Mouse (Mus musculus): Measurements from ENCODE around the gene Tomm70a.
"Not testable (repeated sequence)": the region's sequence is repeated elsewhere in the genome, so short reads cannot be mapped to it uniquely, and the experiment has no call there.

The Tomm70a gene

GRCm38 (mm10) chr16:57166611-57167513 lies 45.4 kb downstream of the Tomm70a start, which contains the start of gene Nit2:
Gene Nit2, minus strand, starts transcription at chr16:57167341.
- Histone ChIP-seq H3K36me3 (ENCODE audit: control insufficient read depth, insufficient read depth, low read length, poor library complexity, severe bottlenecking) (peaks cover 1% of the 10 kb centered on the region; the same call in 1 of the 2 replicates), H3K27me3 (ENCODE audit: control insufficient read depth, insufficient read depth, low read length, poor library complexity, severe bottlenecking) (no peaks in the 10 kb centered on the region)
- DNase-seq (ENCODE audit: low read depth, low spot score): peak; percentile 93

DNA sequence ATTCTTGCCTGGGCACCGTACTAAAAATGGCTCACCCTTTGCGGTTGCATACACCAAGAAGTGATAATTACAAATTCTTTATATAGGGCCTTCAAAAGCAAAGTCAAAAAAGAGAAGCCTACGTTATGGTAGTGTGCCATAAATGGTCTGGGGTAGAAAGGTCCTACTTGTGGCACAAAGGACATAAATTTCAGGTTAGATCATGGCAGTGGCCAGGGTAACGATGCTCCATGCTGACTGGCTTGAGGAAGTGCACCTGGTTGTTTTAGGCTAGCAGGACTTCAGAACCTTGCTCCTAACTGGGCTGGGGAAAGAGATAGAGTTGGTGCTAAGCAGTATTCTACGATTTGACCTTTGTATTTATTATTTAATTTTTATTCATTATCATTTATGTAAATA lies 46.0 kb downstream of the Tomm70a start:
- no peak for DNase-seq (ENCODE audit: low read depth, low spot score)
- H3K36me3 ChIP-seq (ENCODE audit: control insufficient read depth, insufficient read depth, low read length, poor library complexity, severe bottlenecking): peaks cover 1% of the 10 kb centered on the region; the same call in 1 of the 2 replicates
- H3K27me3 ChIP-seq (ENCODE audit: control insufficient read depth, insufficient read depth, low read length, poor library complexity, severe bottlenecking): no peaks in the 10 kb centered on the region

GRCm38 (mm10) chr16:57168236-57168635 lies 46.7 kb downstream of the Tomm70a start:
- H3K36me3 ChIP-seq (ENCODE audit: control insufficient read depth, insufficient read depth, low read length, poor library complexity, severe bottlenecking): peaks cover 1% of the 10 kb centered on the region; the same call in 1 of the 2 replicates
- DNase-seq (ENCODE audit: low read depth, low spot score): no peak
- H3K27me3 ChIP-seq (ENCODE audit: control insufficient read depth, insufficient read depth, low read length, poor library complexity, severe bottlenecking): no peaks in the 10 kb centered on the region

DNA sequence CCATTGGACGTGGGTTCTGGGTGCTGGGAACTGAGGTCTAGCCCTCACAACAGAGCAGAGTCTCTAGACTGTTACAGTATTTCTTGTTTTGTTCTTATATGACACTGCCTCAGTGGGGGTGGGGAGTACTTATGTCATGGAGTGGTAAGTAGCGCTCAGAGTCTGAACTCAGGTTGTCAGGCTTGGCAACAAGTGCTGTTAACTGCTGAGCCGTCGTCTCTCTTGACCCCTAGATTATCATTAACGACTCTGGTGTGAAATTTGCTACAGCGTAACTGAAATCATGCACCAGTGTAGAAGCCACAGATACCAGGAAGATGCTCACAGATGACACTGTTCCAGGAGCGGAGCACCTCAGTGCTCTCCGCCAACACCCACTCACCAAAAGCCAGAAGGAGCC lies 49.7 kb downstream of the Tomm70a start:
- H3K36me3 ChIP-seq (ENCODE audit: control insufficient read depth, insufficient read depth, low read length, poor library complexity, severe bottlenecking): peaks cover 1% of the 10 kb centered on the region; the same call in 1 of the 2 replicates
- H3K27me3 ChIP-seq (ENCODE audit: control insufficient read depth, insufficient read depth, low read length, poor library complexity, severe bottlenecking): no peaks in the 10 kb centered on the region
- no peak for DNase-seq (ENCODE audit: low read depth, low spot score)

DNA sequence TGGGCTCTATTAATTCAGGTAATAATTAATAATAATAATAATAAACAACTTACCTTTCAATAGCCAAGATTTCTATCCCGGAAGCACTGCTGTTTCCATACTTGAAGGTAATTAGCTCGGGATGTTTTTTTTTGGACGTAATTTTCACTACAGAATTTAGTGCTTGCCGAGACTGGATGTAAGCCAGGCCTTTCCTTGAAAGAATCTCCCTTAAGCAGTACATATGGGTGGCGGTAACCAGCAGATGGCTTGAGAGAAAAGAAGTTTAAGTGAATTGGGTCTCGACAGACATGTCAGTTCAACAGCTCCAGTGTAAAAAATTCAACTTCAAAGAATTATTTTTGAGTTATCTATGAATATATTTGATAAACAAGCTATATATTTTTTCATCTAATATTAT lies 50.1 kb downstream of the Tomm70a start:
- no peaks in the 10 kb centered on the region for H3K27me3 ChIP-seq (ENCODE audit: control insufficient read depth, insufficient read depth, low read length, poor library complexity, severe bottlenecking)
- H3K36me3 ChIP-seq (ENCODE audit: control insufficient read depth, insufficient read depth, low read length, poor library complexity, severe bottlenecking): peaks cover 1% of the 10 kb centered on the region; the same call in 1 of the 2 replicates
- no peak for DNase-seq (ENCODE audit: low read depth, low spot score)

- not testable (repeated sequence) for H3K27me3 ChIP-seq (ENCODE audit: control insufficient read depth, insufficient read depth, low read length, poor library complexity, severe bottlenecking); DNase-seq (ENCODE audit: low read depth, low spot score); H3K36me3 ChIP-seq (ENCODE audit: control insufficient read depth, insufficient read depth, low read length, poor library complexity, severe bottlenecking)
These were observed 53.0 kb downstream of the Tomm70a start for GRCm38 (mm10) chr16:57174480-57174879.

DNA sequence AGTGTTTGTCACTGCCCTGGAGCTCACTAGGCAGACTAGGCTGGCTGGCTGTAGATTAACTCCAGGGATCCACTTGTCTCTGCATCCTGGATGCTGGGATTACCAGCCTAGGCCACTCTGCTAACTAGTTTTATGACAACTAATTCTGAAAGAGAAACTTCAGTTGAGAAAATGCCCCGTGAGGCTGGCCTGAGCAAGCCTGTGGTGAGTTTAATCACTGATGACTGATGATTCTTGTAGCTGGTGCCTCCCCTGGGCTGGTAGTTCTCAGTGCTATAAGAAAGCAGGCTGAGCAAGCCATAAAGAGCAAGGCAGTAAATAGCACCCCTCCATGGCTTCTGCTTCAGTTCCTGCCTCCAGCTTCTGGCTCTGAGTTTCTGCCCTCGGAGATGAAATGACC lies 54.2 kb downstream of the Tomm70a start:
- no peak for DNase-seq (ENCODE audit: low read depth, low spot score)
- no peaks in the 10 kb centered on the region for H3K27me3 ChIP-seq (ENCODE audit: control insufficient read depth, insufficient read depth, low read length, poor library complexity, severe bottlenecking)
- peaks cover 1% of the 10 kb centered on the region; the same call in 1 of the 2 replicates for H3K36me3 ChIP-seq (ENCODE audit: control insufficient read depth, insufficient read depth, low read length, poor library complexity, severe bottlenecking)

- no peaks in the 10 kb centered on the region for H3K27me3 ChIP-seq (ENCODE audit: control insufficient read depth, insufficient read depth, low read length, poor library complexity, severe bottlenecking)
- DNase-seq (ENCODE audit: low read depth, low spot score): peak; percentile 11
- peaks cover 4% of the 10 kb centered on the region for H3K36me3 ChIP-seq (ENCODE audit: control insufficient read depth, insufficient read depth, low read length, poor library complexity, severe bottlenecking)
These were observed 54.8 kb downstream of the Tomm70a start for GRCm38 (mm10) chr16:57176276-57176675.

- peaks cover 2% of the 10 kb centered on the region for H3K36me3 ChIP-seq (ENCODE audit: control insufficient read depth, insufficient read depth, low read length, poor library complexity, severe bottlenecking)
- H3K27me3 ChIP-seq (ENCODE audit: control insufficient read depth, insufficient read depth, low read length, poor library complexity, severe bottlenecking): no peaks in the 10 kb centered on the region
- DNase-seq (ENCODE audit: low read depth, low spot score): peak; percentile 70
These were observed 55.8 kb downstream of the Tomm70a start for GRCm38 (mm10) chr16:57177254-57177653.

DNA sequence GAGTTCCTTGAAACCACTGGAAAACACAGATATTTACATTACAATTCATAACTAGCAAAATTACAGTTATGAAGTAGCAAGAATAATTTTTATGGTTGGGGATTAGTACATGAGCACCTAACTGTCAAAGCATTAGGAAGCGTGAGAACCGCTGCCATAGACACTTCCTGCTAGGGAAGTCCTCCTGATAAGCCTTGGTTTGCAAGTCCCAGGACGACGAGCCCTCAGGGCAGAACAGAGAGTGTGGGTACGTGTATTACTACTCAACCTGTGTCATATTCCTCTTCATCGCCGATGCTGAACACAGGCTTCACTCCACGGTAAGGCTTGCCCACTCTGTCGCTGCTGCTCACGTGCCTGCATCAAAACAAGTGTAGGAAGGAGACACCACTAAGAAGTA lies 56.2 kb downstream of the Tomm70a start:
- no peaks in the 10 kb centered on the region for H3K27me3 ChIP-seq (ENCODE audit: control insufficient read depth, insufficient read depth, low read length, poor library complexity, severe bottlenecking)
- no peak for DNase-seq (ENCODE audit: low read depth, low spot score)
- H3K36me3 ChIP-seq (ENCODE audit: control insufficient read depth, insufficient read depth, low read length, poor library complexity, severe bottlenecking): peaks cover 2% of the 10 kb centered on the region

GRCm38 (mm10) chr16:57181180-57181579 lies 59.7 kb downstream of the Tomm70a start:
- peaks cover 7% of the 10 kb centered on the region for H3K36me3 ChIP-seq (ENCODE audit: control insufficient read depth, insufficient read depth, low read length, poor library complexity, severe bottlenecking)
- H3K27me3 ChIP-seq (ENCODE audit: control insufficient read depth, insufficient read depth, low read length, poor library complexity, severe bottlenecking): no peaks in the 10 kb centered on the region; the same call in 1 of the 2 replicates
- no peak for DNase-seq (ENCODE audit: low read depth, low spot score)

GRCm38 (mm10) chr16:57182037-57182436 lies 60.5 kb downstream of the Tomm70a start:
- DNase-seq (ENCODE audit: low read depth, low spot score): no peak
- peaks cover 7% of the 10 kb centered on the region for H3K36me3 ChIP-seq (ENCODE audit: control insufficient read depth, insufficient read depth, low read length, poor library complexity, severe bottlenecking)
- no peaks in the 10 kb centered on the region; the same call in 1 of the 2 replicates for H3K27me3 ChIP-seq (ENCODE audit: control insufficient read depth, insufficient read depth, low read length, poor library complexity, severe bottlenecking)

DNA sequence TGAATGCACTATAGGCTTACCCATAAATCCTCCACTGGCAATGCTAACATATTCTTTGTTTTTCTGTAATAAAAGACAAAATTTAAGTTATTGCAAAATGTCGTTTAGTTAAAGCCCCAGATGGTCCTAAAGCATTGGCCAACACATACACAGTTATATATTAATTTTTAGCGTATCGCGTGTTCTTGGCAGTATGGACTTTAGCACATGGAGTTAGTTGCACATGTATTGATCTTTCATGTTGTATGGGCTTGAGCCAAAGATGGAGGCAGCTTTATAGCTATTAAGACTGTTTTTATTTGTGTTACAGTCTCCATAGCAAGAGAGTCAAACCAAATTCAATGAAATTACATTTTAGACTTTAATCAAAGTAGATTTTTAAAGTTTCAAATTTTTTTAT lies 65.1 kb downstream of the Tomm70a start:
- Histone ChIP-seq H3K36me3 (ENCODE audit: control insufficient read depth, insufficient read depth, low read length, poor library complexity, severe bottlenecking) (peaks cover 8% of the 10 kb centered on the region), H3K27me3 (ENCODE audit: control insufficient read depth, insufficient read depth, low read length, poor library complexity, severe bottlenecking) (no peaks in the 10 kb centered on the region; the same call in 1 of the 2 replicates)
- DNase-seq (ENCODE audit: low read depth, low spot score): no peak

GRCm38 (mm10) chr16:57189493-57189892 lies 68.0 kb downstream of the Tomm70a start:
- peak; percentile 24 for DNase-seq (ENCODE audit: low read depth, low spot score)
- H3K27me3 ChIP-seq (ENCODE audit: control insufficient read depth, insufficient read depth, low read length, poor library complexity, severe bottlenecking): no peaks in the 10 kb centered on the region
- 0 out of 2 replicates have a peak, but pooled peaks cover 12% of the 10 kb centered on the region for H3K36me3 ChIP-seq (ENCODE audit: control insufficient read depth, insufficient read depth, low read length, poor library complexity, severe bottlenecking)

- Histone ChIP-seq H3K27me3 (ENCODE audit: control insufficient read depth, insufficient read depth, low read length, poor library complexity, severe bottlenecking) (no peaks in the 10 kb centered on the region), H3K36me3 (ENCODE audit: control insufficient read depth, insufficient read depth, low read length, poor library complexity, severe bottlenecking) (0 out of 2 replicates have a peak, but pooled peaks cover 12% of the 10 kb centered on the region)
- DNase-seq (ENCODE audit: low read depth, low spot score): no peak
These were observed 68.9 kb downstream of the Tomm70a start for GRCm38 (mm10) chr16:57190390-57190789.
